8 mouse cellular contexts compared by ENCODE assay signal in genomic region chr11:89060423-89061089, GRCm38 (mm10). TPM values are rescaled to one million over a fixed set of nuclear protein-coding genes. Genes with fewer than 3 reads are reported as not detected.
DNase-seq lines count a peak whose midpoint lies in the region; ATAC-seq and TF ChIP-seq lines count a peak whose summit lies in the region.

No protein-coding gene starts in this region.

- peak overlapping the region; percentile 88 for H3K9ac ChIP-seq in embryonic facial prominence, embryonic 13.5 days
- peak overlapping the region; percentile 78 for H3K9ac ChIP-seq in limb, embryonic 14.5 days (ENCODE audit: low read depth, low read length, severe bottlenecking)
- peak overlapping the region; percentile 97 for H3K9ac ChIP-seq in midbrain, postnatal 0 days (replicated peaks; ENCODE audit: low read length, poor library complexity, severe bottlenecking)

- TF ChIP-seq POLR2A in limb, embryonic 14.5 days (IDR thresholded peaks at IDR 0.05; ENCODE audit: borderline replicate concordance, extremely low read depth, insufficient read depth, insufficient read length): 0 out of 2 replicates have a peak, but pooled peaks have one; percentile 45

- no peaks in the 10 kb centered on the region for H3K9me3 ChIP-seq in embryonic facial prominence, embryonic 13.5 days
- no peaks in the 10 kb centered on the region for H3K9me3 ChIP-seq in limb, embryonic 14.5 days (ENCODE audit: control insufficient read depth, low read length)
- no peaks in the 10 kb centered on the region for H3K9me3 ChIP-seq in midbrain, postnatal 0 days (ENCODE audit: low read length)

- under 1% methylated on average over 61 of the region's 63 CpGs for WGBS in embryonic facial prominence, embryonic 13.5 days
- 1% methylated on average over 48 of the region's 63 CpGs for WGBS in limb, embryonic 14.5 days
- 1% methylated on average over 63 of the region's 63 CpGs for WGBS in midbrain, postnatal 0 days

- H3K4me2 ChIP-seq in embryonic facial prominence, embryonic 13.5 days: peak overlapping the region; percentile 95
- H3K4me2 ChIP-seq in limb, embryonic 14.5 days (replicated peaks; ENCODE audit: low read depth, low read length, severe bottlenecking): peak overlapping the region; percentile 83
- H3K4me2 ChIP-seq in midbrain, postnatal 0 days (ENCODE audit: low read depth, low read length, poor library complexity, severe bottlenecking): peak overlapping the region; percentile 88

- peaks cover 19% of the 10 kb centered on the region for H3K4me1 ChIP-seq in embryonic facial prominence, embryonic 13.5 days
- H3K4me1 ChIP-seq in limb, embryonic 14.5 days (ENCODE audit: control insufficient read depth, insufficient read depth, low read length): peaks cover 15% of the 10 kb centered on the region
- peaks cover 27% of the 10 kb centered on the region for H3K4me1 ChIP-seq in midbrain, postnatal 0 days (ENCODE audit: insufficient read depth, low read length)

- H3K4me3 ChIP-seq in embryonic facial prominence, embryonic 13.5 days: peak overlapping the region; percentile 94
- H3K4me3 ChIP-seq in limb, embryonic 14.5 days (replicated peaks; ENCODE audit: low read length): peak overlapping the region; percentile 79
- H3K4me3 ChIP-seq in midbrain, postnatal 0 days (ENCODE audit: low read depth, low read length): peak overlapping the region; percentile 93

- peak; percentile 91 for DNase-seq in 3134 (ENCODE audit: extremely low read depth, insufficient read length, low spot score)
- DNase-seq in adrenal gland, postnatal 36 days: peak; percentile 93 to 96
- DNase-seq in heart, adult 8-10 months (ENCODE audit: low spot score): peak; percentile 85
- peak; percentile 95 for DNase-seq in kidney, adult 9 months
- DNase-seq in limb, embryonic 14.5 days (ENCODE audit: low spot score): peak; percentile 88
- DNase-seq in midbrain, postnatal 0 days (ENCODE audit: low spot score): peak; percentile 93
- DNase-seq in spleen, postnatal 14 days (ENCODE audit: low spot score in 2 of 2): peak; percentile 79 to 89

- H3K27ac ChIP-seq in embryonic facial prominence, embryonic 13.5 days: peak overlapping the region; percentile 44
- H3K27ac ChIP-seq in limb, embryonic 14.5 days (replicated peaks; ENCODE audit: low read depth, low read length): peak overlapping the region; percentile 61
- H3K27ac ChIP-seq in midbrain, postnatal 0 days (ENCODE audit: low read depth, low read length): peak overlapping the region; percentile 88

- ATAC-seq in embryonic facial prominence, embryonic 13.5 days (ENCODE audit: insufficient number of reproducible peaks, insufficient read depth, low FRiP score, low TSS enrichment, low read depth): peak; percentile 90
- ATAC-seq in limb, embryonic 14.5 days (ENCODE audit: low FRiP score, low read depth): peak; percentile 95
- ATAC-seq in midbrain, postnatal 0 days (ENCODE audit: low FRiP score): peak; percentile 94

- no peaks in the 10 kb centered on the region for H3K27me3 ChIP-seq in embryonic facial prominence, embryonic 13.5 days
- no peaks in the 10 kb centered on the region for H3K27me3 ChIP-seq in limb, embryonic 14.5 days (ENCODE audit: control insufficient read depth, insufficient read depth, low read length)
- H3K27me3 ChIP-seq in midbrain, postnatal 0 days (ENCODE audit: insufficient read depth, low read length): no peaks in the 10 kb centered on the region

- no peak for TF ChIP-seq CTCF in midbrain, postnatal 0 days (IDR thresholded peaks at IDR 0.05)

- H3K36me3 ChIP-seq in embryonic facial prominence, embryonic 13.5 days: peaks cover 6% of the 10 kb centered on the region; the same call in 1 of the 2 replicates
- H3K36me3 ChIP-seq in limb, embryonic 14.5 days (ENCODE audit: control insufficient read depth, insufficient read depth, low read length): no peaks in the 10 kb centered on the region
- H3K36me3 ChIP-seq in midbrain, postnatal 0 days (ENCODE audit: insufficient read depth, low read length): no peaks in the 10 kb centered on the region

RNA-seq across cellular contexts. Expression of gene Dgke, which starts 6.1 kb away (rescaled TPM):
- 10 to 100 TPM; 12.1 to 17.3 TPM for total RNA-seq in adrenal gland, postnatal 36 days (2021)
- polyA plus RNA-seq in embryonic facial prominence, embryonic 13.5 days (2015; fragmentation: Nextera tagmentation; extraction: Ambion mirVana): 4.8 and 5.1 TPM in 2 replicates
- 10 to 100 TPM in 2 of 4 experiments, 1 to 10 TPM in 2; 7.6 to 14.8 (median 11.0) TPM for total RNA-seq in heart, adult 8-10 months (2022)
- polyA plus RNA-seq in limb, embryonic 14.5 days (2012; rRNA removed): 6.2 and 7.0 TPM in 2 replicates
- 3.3 and 3.6 TPM in 2 replicates for polyA plus RNA-seq in limb, embryonic 14.5 days (2014; fragmentation: Nextera tagmentation; extraction: Ambion mirVana)
- 35.4 and 44.2 TPM in 2 replicates for total RNA-seq in midbrain, postnatal 0 days (2014; rRNA removed)
- polyA plus RNA-seq in midbrain, postnatal 0 days (2015; fragmentation: Nextera tagmentation; extraction: Ambion mirVana): 16.0 TPM in 2 replicates

RNA-seq across cellular contexts. Expression of gene Gm525, which starts 13.1 kb away (rescaled TPM):
- not detected for total RNA-seq in adrenal gland, postnatal 36 days (2021)
- polyA plus RNA-seq in embryonic facial prominence, embryonic 13.5 days (2015; fragmentation: Nextera tagmentation; extraction: Ambion mirVana): 1.7 and 2.0 TPM in 2 replicates
- under 1 TPM in 1 of 4 experiments, not detected in 3; 0.60 TPM for total RNA-seq in heart, adult 8-10 months (2022)
- polyA plus RNA-seq in limb, embryonic 14.5 days (2012; rRNA removed): 2.3 and 3.1 TPM in 2 replicates
- 1.8 and 2.1 TPM in 2 replicates for polyA plus RNA-seq in limb, embryonic 14.5 days (2014; fragmentation: Nextera tagmentation; extraction: Ambion mirVana)
- total RNA-seq in midbrain, postnatal 0 days (2014; rRNA removed): not detected in 2 replicates
- 0.60 TPM in 1 of 2 replicates, not detected in the other for polyA plus RNA-seq in midbrain, postnatal 0 days (2015; fragmentation: Nextera tagmentation; extraction: Ambion mirVana)

Comparison
In these comparisons a context has a peak if more than half of its experiments do, and no peak if none do; other contexts are left out.
1. Peak in every context shown above with its lines: DNase-seq, ATAC-seq, H3K4me3 ChIP-seq and H3K27ac ChIP-seq.